Mouse (Mus musculus): ENCODE results near the gene Prss42. TPM values are rescaled to one million over a fixed set of nuclear protein-coding genes. Genes with fewer than 3 reads are reported as not detected.
A peak's percentile ranks its signal among the peaks of the same experiment; 100 is the strongest.

Gene Prss42
- total RNA-seq (2017): not detected in 2 replicates

- ATAC-seq (ENCODE audit: extremely low read depth, insufficient number of reproducible peaks, low FRiP score, poor library complexity, severe bottlenecking): no peak
Measured at GRCm38 (mm10) chr9:110797866-110798265, at the start of gene Prss42. Prss42 (plus strand) TSS chr9:110798166.

- no peak for ATAC-seq (ENCODE audit: extremely low read depth, insufficient number of reproducible peaks, low FRiP score, poor library complexity, severe bottlenecking)
Measured at GRCm38 (mm10) chr9:110748451-110748850, 49.5 kb upstream of the Prss42 start.

- ATAC-seq (ENCODE audit: extremely low read depth, insufficient number of reproducible peaks, low FRiP score, poor library complexity, severe bottlenecking): no peak
Measured at GRCm38 (mm10) chr9:110750404-110751187, 47.4 kb upstream of the Prss42 start.

GRCm38 (mm10) chr9:110751412-110751811 is 46.6 kb upstream of the Prss42 start:
- no peak for ATAC-seq (ENCODE audit: extremely low read depth, insufficient number of reproducible peaks, low FRiP score, poor library complexity, severe bottlenecking)

- no peak for ATAC-seq (ENCODE audit: extremely low read depth, insufficient number of reproducible peaks, low FRiP score, poor library complexity, severe bottlenecking)
Measured at GRCm38 (mm10) chr9:110752917-110753435, 45.0 kb upstream of the Prss42 start.

GRCm38 (mm10) chr9:110753773-110754172 is 44.2 kb upstream of the Prss42 start:
- ATAC-seq (ENCODE audit: extremely low read depth, insufficient number of reproducible peaks, low FRiP score, poor library complexity, severe bottlenecking): no peak

- ATAC-seq (ENCODE audit: extremely low read depth, insufficient number of reproducible peaks, low FRiP score, poor library complexity, severe bottlenecking): no peak
Measured at GRCm38 (mm10) chr9:110757816-110758215, 40.1 kb upstream of the Prss42 start.

- ATAC-seq (ENCODE audit: extremely low read depth, insufficient number of reproducible peaks, low FRiP score, poor library complexity, severe bottlenecking): no peak
Measured at GRCm38 (mm10) chr9:110758605-110759004, 39.4 kb upstream of the Prss42 start.

GRCm38 (mm10) chr9:110759265-110759664 is 38.7 kb upstream of the Prss42 start:
- ATAC-seq (ENCODE audit: extremely low read depth, insufficient number of reproducible peaks, low FRiP score, poor library complexity, severe bottlenecking): peak; percentile 38; the same call in 1 of the 2 replicates

- ATAC-seq (ENCODE audit: extremely low read depth, insufficient number of reproducible peaks, low FRiP score, poor library complexity, severe bottlenecking): no peak
Measured at GRCm38 (mm10) chr9:110760886-110761285, 37.1 kb upstream of the Prss42 start.

- no peak for ATAC-seq (ENCODE audit: extremely low read depth, insufficient number of reproducible peaks, low FRiP score, poor library complexity, severe bottlenecking)
Measured at GRCm38 (mm10) chr9:110762763-110763162, 35.2 kb upstream of the Prss42 start.

GRCm38 (mm10) chr9:110763405-110763804 is 34.6 kb upstream of the Prss42 start:
- no peak for ATAC-seq (ENCODE audit: extremely low read depth, insufficient number of reproducible peaks, low FRiP score, poor library complexity, severe bottlenecking)

- no peak for ATAC-seq (ENCODE audit: extremely low read depth, insufficient number of reproducible peaks, low FRiP score, poor library complexity, severe bottlenecking)
Measured at GRCm38 (mm10) chr9:110772336-110772735, 25.6 kb upstream of the Prss42 start.

GRCm38 (mm10) chr9:110774403-110775268 is 23.3 kb upstream of the Prss42 start:
- ATAC-seq (ENCODE audit: extremely low read depth, insufficient number of reproducible peaks, low FRiP score, poor library complexity, severe bottlenecking): no peak

- no peak for ATAC-seq (ENCODE audit: extremely low read depth, insufficient number of reproducible peaks, low FRiP score, poor library complexity, severe bottlenecking)
Measured at GRCm38 (mm10) chr9:110775269-110776022, 22.5 kb upstream of the Prss42 start.

- ATAC-seq (ENCODE audit: extremely low read depth, insufficient number of reproducible peaks, low FRiP score, poor library complexity, severe bottlenecking): no peak
Measured at GRCm38 (mm10) chr9:110778100-110778499, 19.9 kb upstream of the Prss42 start.

GRCm38 (mm10) chr9:110778559-110778958 is 19.4 kb upstream of the Prss42 start:
- no peak for ATAC-seq (ENCODE audit: extremely low read depth, insufficient number of reproducible peaks, low FRiP score, poor library complexity, severe bottlenecking)

- no peak for ATAC-seq (ENCODE audit: extremely low read depth, insufficient number of reproducible peaks, low FRiP score, poor library complexity, severe bottlenecking)
Measured at GRCm38 (mm10) chr9:110779242-110779913, 18.6 kb upstream of the Prss42 start.

Data from neutrophil, adult 5-6 weeks (primary cell).